Mouse (Mus musculus) v-Abl transformed pro-B cells (cell line): ENCODE results near the gene Olfr1444.

ENCODE experiments used
- in situ Hi-C, 2 experiments: fragments of 400-800 bp; cut with MboI; formaldehyde crosslinking; loops; one replicate each; pipeline ENCODE4 v1.15.1; 2025; ENCODE audit not compliant: unreplicated experiment in 2 of 2

Olfr1444 gene

DNA sequence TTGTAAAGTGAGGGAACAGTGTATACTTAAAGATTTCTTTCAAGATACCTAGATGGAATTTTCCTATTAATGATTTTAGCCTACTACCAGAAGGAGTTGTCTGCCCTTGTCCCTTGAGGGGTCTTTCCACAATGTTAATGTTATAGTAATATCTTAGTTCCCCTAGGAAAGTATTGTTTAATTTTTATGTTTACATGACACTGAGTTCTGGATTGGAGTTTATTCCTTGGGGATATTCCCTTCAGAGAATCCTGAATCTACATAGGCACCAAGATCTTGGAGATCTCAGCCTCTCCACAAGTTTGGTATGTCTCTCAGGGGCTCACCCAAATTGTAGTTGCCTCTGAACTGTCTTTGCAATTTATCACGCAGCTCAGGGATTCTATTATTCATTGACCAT lies at the start of gene Olfr1444:
TSS of gene Olfr1444 (plus strand) at position 301 of the 400 bp plus-strand sequence.
- in situ Hi-C loops = no loop called here

DNA sequence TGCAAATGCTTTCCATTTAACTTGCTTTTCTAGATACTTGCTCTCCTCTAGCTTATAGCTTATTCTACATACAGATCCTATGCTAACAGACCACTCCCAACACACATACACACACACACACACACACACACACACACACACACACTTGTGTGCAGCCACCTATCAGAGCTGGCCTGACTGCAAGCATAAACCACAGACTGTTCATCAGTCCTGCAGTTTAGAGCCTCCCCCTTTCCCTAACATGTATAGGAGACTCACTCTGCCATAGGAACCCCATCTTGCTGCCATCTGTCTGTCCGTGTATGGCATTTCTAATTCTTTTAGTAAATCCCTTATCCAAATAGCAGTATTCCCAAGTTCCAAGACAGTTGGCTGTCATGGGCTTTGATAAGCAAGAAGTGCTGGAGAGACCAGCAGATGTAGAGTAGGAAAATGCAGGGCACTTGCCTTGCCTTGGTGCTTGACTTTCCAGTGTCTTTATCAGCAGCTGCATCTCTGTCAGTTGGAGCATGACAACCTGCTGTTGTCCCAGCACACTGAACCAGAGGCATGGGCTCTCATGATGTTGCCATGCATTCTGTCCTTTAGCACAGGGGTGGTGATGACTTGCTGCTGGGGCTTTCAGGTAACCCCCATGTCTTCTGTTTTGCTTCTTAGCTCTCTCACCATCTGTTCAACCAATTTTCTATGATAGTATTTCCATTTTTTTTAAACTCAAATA lies 44.3 kb upstream of the Olfr1444 start:
- in situ Hi-C loops = loop anchor here (25.0 kb wide), 3 partner anchors 801 to 1774 kb away; partner anchors contain the start of genes Mrpl16 (in 2 of the 2) and Tle4 (in 1 of the 2)

- in situ Hi-C loops = loop anchor here (25.0 kb wide), 3 partner anchors 802 to 1773 kb away; partner anchors contain the start of genes Mrpl16 (in 2 of the 2) and Tle4 (in 1 of the 2)
Measured at GRCm38 (mm10) chr19:12813883-12814282, 43.2 kb upstream of the Olfr1444 start.

- in situ Hi-C loops = loop anchor here (5.0 to 25.0 kb wide), 7 partner anchors 56 to 1769 kb away; partner anchors contain the start of genes Mrpl16 (in 2 of the 2) and Tle4 (in 1 of the 2)
Measured at GRCm38 (mm10) chr19:12818507-12818906, 38.6 kb upstream of the Olfr1444 start.

DNA sequence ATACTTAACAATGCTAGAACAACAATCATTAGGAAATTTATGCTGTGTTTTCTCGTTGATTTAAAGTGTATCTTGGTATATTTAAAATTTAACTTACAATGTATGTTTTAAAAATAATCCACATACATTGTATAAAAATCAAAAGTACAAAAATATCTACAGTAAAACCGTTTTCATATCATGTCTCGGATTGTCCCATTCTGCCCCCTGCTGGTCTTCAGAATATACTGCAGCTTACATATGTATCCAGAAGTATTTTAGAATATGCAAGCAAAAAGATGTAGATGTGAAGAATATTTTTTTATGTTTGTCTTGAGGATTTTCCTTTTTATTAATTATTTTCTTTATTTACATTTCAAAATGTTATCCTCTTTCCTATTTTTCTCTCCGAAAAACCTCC lies 36.7 kb upstream of the Olfr1444 start:
- in situ Hi-C loops = loop anchor here (5.0 to 25.0 kb wide), 5 partner anchors 58 to 1767 kb away; partner anchors contain the start of genes Mrpl16 (in 2 of the 2) and Tle4 (in 1 of the 2)

- in situ Hi-C loops = loop anchor here (5.0 to 25.0 kb wide), 5 partner anchors 62 to 1763 kb away; partner anchors contain the start of genes Mrpl16 (in 2 of the 2) and Tle4 (in 1 of the 2)
Measured at GRCm38 (mm10) chr19:12824549-12824948, 32.5 kb upstream of the Olfr1444 start.

DNA sequence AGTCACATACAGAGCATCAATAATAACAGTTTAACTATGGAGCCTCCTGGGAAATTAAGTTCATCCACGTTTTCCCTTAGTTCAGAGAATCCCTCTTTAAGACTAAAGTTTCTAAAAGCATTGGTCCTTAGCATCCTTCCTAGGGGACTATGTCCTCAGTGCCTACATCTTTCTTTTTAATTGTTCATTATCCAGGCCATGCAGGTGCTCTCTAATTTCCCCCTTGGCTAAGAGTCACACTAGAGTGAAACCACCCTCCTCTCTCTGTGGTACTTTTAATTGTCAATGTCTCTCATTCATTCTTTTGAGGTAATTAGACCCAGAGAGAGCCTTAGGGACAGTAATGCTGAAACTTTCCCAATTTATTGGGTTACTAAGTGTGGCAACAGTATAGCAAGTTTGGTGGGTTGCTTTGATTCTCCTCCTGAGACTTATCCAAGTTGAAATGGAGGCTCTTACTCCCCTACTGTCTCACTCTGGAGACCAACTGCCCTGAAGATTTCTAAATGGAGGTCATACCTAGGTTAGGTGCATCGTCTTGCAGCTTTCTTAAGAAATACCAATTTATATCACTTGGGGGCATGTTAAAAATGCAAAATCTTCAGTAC lies 26.2 kb upstream of the Olfr1444 start:
- in situ Hi-C loops = loop anchor here in 1 of 2 experiments (25.0 kb wide), 2 partner anchors 694 to 981 kb away; partner anchors contain the start of gene Olfr1499

DNA sequence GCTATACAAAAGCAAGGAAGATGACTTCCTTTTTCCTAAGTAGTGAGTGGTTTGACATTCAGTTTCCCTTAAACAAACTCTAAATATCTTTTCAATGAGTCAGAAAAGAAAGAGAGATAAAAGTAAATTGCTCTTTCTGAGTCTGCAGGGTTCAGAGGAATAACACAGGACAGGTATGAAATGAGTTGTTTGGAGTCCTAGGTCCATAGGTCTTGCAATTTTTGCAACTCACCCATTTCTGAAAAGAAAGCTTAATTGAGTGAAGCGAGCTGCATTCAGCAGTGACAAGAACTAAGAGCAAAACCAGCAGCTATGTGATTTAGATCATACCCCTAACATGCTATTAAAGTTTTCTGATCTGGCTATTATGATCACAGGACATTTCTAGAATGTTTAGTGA lies 25.5 kb upstream of the Olfr1444 start:
- in situ Hi-C loops = loop anchor here in 1 of 2 experiments (25.0 kb wide), 2 partner anchors 694 to 981 kb away; partner anchors contain the start of gene Olfr1499

DNA sequence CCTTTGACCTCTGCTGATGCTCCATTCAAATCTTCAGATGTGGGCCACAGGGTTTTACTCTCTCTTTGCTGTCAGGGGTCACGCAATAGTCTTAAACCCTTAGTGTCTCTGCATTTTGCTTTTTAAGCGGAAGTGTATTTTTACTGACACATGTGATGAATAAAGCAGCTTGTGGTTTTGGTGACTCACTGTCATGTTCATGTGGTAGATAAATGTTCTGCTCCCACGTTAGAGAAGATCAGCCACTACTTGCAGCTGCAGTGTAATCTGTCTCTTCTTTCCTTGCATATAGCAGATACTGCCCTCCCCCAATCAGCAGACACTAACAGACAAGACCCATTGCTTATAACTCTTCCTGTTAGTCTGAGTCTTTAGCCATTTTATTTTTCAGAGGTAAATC lies 23.5 kb upstream of the Olfr1444 start:
- in situ Hi-C loops = loop anchor here in 1 of 2 experiments (25.0 kb wide), 2 partner anchors 696 to 979 kb away; partner anchors contain the start of gene Olfr1499

DNA sequence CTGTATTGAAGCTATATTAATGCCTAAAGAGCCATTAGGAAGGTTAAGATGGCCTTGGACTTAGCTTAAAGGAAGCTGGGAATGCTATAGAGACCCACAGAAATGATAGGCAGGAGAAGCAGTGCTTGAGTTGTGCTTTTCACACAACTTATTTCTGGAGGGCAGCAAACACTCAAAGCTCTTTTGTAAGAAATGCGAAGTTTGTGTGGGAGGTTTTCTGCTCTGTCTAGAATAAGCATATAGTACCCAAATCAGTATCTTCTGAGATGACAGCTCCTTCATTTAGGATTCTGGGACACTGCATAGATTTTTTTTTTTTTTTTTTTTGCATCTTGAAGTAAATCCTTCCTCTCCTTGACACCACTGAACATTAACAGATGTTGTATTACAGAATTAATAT lies 18.6 kb upstream of the Olfr1444 start:
- in situ Hi-C loops = loop anchor here in 1 of 2 experiments (25.0 kb wide), 2 partner anchors 701 to 974 kb away; partner anchors contain the start of gene Olfr1499

DNA sequence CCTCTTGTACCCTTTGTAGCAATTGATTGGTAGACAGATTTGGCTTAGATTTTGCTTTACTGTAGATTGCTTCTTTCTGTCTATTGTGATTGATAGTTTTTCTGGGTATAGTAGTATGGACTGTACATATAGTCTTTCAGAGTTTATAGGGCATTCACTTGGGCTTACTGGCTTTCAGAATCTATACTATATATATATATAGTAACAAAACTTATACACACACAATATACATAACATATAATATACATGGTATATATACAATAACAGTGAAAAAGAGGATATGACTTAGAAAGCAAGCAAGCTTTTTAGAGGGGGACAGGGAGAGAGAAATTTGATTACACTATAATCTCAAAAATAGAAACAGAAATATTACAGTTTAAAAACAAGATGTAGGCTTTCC lies 10.7 kb upstream of the Olfr1444 start, which contains the start of gene Gm5244:
TSS of gene Gm5244 (plus strand) at position 301 of the 400 bp plus-strand sequence.
- in situ Hi-C loops = loop anchor here in 1 of 2 experiments (25.0 kb wide), 2 partner anchors 709 to 966 kb away; partner anchors contain the start of gene Olfr1499

DNA sequence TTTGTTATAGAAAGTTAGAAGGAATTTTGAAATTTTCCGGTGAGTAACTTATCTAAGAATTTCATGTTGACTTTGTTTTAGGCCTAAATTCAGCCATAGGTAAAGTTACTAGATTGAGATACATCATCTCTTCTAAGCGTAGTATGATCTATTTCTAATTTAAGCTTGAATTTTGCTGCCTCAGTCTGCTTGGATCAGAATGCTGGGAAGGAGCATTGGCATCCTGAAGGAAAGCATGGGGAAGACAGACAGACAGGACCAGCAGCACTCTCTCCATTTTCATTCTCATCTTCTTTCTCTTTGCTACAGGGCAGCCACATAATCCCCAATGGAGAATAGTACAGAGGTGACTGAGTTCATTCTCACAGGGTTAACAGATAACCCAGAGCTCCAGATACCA lies 26.5 kb downstream of the Olfr1444 start, which contains the start of gene Olfr1445:
TSS of gene Olfr1445 (plus strand) at position 301 of the 400 bp plus-strand sequence.
- in situ Hi-C loops = no loop called here

DNA sequence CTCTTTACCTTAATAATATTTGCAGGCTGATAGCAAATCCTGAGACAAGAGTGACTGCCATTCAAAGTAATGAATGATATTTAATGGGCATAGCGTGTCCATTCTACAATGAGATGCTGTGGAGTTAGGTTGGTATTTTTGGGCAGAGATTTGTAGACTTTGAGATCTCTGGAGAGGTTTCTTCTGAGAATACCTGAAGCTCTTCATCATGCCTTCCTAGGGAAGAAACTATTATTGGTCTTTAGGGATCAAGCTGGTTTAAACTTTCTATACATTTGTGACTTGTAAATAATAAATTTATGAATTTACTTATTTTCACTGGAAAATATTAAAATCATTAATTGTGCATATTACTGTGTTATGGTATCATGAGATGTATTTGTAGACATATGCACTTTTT lies 36.3 kb downstream of the Olfr1444 start, which contains the start of gene Olfr1446:
TSS of gene Olfr1446 (minus strand) at position 101 of the 400 bp plus-strand sequence.
- in situ Hi-C loops = no loop called here

GRCm38 (mm10) chr19:12903643-12904042 lies 46.6 kb downstream of the Olfr1444 start, which contains the start of gene Olfr1447:
TSS of gene Olfr1447 (minus strand) at chr19:12903743.
- in situ Hi-C loops = no loop called here
